Mouse (Mus musculus): ENCODE data around the gene Hist2h4.

DNA sequence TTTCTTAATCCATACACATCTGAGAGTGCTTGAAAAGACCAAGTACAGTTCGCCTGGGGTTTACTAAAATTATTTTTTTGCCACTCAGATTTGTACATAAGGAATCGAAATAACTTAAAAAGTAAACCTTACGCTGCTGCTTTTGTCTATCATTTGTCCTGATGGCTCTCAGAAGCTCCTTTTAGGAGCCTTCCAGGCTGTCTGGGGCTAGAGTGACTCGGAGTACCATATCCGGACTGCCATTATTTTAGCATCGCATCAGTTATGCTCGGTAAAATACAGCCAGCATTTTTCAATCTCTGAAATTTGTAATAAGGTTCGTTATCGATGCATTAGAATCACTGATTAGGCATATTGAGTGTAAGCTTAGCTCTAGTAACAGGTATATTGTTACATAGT lies 22.3 kb downstream of the Hist2h4 start:
- TF ChIP-seq CTCF (IDR thresholded peaks at IDR 0.05; ENCODE audit: insufficient read depth, low read length) (no peak), POLR2A (IDR thresholded peaks at IDR 0.05; ENCODE audit: borderline replicate concordance, extremely low read depth, low read depth, low read length) (no peak)
